Mouse (Mus musculus): ENCODE results near the gene Pes1.

The Pes1 gene

DNA sequence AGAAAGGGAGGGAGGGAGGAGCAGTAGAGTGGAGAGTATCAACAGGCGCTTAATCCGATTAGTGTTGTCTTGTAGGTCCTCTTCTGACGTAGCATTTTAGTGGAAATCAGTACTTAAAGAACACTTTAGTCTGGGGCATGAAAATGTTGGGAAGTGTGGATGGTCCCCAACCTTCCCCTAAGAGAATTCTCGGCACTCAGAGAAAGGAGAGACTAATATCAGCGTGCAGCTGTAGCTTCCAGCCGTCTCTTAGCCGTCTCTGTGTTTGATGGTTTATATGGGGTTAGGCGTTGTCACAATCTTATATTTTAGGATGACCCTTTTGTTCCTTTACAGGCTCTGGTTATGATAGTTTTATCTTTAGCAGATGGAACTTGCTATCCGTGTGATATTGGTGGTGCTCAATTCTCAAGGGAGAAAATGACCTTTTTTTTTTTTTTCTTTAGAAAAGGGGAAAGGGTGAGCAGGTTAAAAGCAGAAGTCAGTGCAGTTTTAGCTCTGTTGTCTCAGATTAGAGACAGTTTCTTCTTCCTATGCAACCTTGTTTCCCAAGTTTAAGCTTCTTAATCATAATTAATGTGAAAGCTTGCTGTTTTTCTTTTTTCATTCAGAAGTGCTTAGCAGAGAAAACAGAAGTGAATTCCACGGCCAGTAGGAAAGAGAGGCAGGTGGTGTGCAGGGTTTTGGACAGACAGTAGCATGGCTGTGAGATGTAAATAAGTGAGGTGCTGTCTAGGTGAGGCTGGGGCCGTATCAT, 819 bp downstream of the Pes1 start:
- DNase-seq (ENCODE audit: low spot score): no peak

DNA sequence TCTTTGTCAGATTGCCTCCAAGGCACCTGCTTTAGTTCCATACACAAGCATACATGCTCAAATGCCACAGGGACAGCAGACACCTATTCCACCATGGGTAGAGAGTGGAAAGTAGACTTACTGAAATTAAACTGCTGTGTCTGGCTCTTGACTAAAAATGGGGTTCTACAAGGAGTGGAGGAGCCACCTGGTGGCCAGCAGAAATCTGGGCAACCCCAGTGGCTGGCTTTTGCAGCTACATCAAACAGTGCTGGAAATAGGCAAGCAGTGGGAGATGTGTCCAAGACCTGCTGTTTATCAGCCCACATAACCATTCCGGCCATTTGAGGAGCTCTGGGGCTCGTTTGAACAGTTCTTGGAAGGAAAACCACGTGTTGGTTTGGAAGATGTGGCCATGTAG, 6.1 kb downstream of the Pes1 start:
- no peak for DNase-seq (ENCODE audit: low spot score)

DNA sequence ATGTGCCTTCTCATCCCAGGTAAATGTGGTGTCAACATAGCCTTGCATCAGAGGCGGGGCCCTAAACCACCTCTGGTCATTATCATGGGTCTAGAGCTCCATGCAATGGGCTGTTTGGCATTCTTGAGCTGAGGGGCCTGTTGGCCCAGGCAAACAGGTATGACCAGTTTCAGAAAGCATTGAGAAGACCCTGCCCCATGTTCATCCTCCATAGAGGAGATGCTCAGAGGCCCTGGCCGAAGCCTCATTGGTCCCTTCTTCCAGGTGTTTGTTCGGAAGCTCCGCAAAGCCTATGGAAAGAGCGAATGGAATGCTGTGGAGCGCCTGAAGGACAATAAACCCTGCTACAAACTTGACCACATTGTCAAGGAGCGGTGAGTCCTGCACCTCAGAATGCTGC, 6.6 kb downstream of the Pes1 start:
- DNase-seq (ENCODE audit: low spot score): no peak

DNA sequence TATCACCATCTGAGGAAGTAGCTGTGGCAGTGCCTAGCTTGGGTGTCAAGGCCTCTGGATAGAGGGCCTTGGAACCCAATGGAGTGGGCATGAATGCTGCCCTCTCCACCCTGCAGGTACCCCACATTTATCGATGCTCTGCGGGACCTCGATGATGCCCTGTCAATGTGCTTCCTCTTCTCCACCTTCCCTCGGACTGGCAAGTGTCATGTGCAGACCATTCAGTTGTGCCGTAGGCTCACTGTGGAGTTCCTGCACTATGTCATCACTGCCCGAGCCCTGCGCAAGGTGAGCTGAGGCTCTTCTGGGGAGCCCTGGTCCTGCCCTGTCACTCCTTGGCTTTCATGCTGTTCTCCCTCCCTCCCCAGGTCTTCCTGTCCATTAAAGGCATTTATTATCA, 9.3 kb downstream of the Pes1 start:
- DNase-seq (ENCODE audit: low spot score): no peak

DNA sequence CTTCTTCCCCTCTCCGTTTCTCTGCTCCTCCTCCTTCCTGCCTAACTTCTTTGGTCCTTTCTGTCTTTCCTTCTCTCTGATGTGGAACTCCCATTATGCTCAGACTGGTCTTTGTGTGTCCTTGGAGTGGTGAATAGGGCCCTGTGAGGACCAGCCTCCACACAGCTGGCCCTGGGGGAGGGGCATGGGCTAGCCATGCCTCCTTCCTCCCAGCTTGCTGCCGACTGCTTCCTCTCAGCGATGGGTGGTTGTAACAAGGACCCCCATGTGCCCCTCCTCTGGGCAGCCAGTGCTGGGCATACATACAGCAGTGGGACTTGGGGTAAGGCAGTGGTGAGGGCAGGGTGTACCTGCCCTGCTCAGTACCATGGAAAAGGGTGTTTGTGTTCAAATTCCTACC, 10.5 kb downstream of the Pes1 start:
- DNase-seq (ENCODE audit: low spot score): no peak

DNA sequence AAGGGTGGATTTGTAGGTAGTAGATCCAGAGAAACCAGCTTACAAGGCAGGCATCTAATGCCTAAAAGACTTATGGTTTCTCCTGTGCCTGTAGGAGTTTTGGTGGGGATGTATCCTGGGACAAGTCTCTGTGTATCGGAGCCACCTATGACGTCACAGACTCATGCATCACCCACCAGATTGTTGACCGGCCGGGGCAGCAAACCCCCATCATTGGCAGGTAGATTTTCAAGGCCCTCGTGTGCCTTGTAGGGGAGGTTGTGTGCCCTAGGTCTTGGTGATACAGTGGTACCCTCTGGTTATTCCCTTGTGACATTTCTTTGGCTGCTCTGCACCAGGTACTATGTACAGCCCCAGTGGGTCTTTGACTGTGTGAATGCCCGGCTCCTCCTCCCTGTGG, 12.9 kb downstream of the Pes1 start, which contains the start of gene 4930556J24Rik:
Gene 4930556J24Rik, minus strand, starts transcription at position 101 of the 400 bp plus-strand sequence.
- no peak for DNase-seq (ENCODE audit: low spot score)

DNA sequence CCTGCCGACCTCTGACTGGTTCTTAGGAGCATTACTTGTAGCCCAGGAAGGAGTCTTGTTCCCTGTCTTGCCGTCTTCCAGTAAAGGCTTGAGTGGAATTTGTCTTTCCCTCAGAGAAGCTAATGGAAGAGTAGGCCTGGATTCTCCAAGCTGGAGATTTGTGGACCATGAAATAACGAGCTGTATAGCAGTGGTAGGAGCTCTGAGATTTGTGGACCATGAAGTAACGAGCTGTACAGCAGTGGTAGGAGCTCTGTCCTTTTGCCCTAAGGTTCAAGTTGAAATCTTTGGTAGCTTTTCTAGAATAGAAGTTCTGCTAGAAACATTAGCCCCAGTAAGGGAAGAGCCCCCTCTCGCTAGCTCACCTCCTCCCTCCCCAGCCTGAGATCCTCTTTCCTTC, 14.6 kb downstream of the Pes1 start:
- no peak for DNase-seq (ENCODE audit: low spot score)

DNA sequence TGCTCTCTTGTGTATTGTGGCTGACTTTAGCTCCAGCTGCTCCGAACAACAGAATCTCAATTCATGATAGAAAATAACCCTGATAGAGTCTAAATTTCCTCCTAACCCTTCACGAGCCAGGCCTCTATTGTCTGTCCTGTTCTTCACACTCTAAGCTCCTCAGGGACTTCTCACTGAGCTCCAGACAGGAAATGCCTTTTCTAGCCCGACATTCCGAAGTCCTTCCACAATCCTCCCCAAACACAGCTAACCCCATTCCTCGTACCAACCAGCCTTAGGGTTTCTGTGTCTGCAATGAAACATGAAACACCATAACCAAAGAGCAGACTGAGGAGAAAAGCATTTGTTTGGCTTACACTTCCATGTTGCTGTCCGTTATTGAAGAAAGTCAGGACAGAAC, 17.8 kb downstream of the Pes1 start:
- peak; percentile 15 for DNase-seq (ENCODE audit: low spot score)

DNA sequence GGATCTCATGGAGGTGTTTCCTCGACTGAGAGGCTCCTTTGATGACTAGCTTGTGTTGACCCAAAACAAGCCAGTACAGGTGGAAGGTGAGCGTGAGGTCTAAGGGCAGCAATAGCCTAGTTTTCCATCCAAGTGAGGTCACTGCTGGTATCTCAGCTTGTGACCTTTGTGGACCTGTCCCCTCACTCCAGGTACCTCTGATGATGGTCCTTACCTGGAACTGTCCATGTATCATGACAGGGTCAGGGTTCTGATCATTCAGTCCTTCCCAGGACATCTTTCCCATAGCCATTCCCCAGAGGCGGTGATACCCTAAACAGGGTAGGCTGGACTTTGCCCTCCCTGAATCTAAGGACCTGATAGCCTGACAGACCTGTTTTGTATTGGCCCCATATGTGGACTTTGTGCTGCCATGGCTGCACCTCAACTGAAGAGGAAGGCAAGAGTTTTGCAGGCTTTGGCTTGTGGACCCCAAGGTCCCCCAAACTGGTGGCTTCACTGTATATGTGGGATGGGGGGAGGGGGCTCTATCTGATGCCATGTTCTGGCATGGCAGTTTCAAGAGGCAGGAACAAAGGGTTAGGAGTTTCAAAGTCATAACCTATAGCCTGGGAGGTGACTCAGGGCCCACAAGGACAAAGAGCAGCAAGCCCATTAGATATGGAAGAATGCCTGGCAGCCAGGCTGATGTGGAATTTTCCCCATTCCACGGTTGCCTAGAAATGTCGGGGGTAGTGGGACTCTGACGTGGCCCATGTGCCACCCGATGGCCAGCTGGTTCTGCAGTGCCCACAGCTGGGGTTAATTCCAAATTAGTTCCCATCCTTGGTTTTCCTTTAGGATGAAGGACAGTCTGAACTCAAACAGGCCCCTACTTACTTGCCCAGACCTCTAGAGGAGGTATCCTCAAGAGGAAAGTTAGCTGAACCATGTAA, 18.8 kb downstream of the Pes1 start:
- peak; percentile 7 for DNase-seq (ENCODE audit: low spot score)

DNA sequence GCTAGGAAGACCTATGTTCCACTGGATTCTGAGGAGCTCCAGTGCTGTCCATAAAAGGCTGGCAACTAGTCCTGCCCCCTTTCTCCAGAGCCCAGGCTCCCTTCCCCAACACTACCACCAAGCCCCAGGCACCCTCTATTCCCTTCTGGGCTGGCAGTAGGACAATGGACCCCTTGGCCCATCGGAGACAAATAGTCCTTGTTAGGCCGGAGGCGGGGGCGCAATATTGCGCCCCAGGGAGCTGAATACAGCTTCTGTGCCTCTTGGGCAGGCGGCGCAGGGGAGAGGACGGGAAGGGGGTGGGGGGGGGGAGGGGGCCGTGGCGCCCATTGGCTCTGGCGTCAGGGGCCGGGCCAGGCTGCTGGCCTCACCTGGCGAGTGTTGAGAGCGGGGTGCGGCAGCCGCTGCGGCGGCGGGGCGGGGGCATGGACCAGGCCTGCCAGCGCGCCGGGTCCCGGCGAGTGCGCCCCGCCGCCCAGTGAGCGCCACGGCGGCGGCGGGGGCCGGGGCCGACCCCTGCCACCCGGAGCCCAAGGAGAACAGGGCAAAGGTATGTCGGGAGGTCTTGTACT, 19.6 kb downstream of the Pes1 start, which contains the start of gene Gal3st1:
Gene Gal3st1, plus strand, starts transcription at position 346 of the 572 bp plus-strand sequence.
- peak; percentile 8 for DNase-seq (ENCODE audit: low spot score)

DNA sequence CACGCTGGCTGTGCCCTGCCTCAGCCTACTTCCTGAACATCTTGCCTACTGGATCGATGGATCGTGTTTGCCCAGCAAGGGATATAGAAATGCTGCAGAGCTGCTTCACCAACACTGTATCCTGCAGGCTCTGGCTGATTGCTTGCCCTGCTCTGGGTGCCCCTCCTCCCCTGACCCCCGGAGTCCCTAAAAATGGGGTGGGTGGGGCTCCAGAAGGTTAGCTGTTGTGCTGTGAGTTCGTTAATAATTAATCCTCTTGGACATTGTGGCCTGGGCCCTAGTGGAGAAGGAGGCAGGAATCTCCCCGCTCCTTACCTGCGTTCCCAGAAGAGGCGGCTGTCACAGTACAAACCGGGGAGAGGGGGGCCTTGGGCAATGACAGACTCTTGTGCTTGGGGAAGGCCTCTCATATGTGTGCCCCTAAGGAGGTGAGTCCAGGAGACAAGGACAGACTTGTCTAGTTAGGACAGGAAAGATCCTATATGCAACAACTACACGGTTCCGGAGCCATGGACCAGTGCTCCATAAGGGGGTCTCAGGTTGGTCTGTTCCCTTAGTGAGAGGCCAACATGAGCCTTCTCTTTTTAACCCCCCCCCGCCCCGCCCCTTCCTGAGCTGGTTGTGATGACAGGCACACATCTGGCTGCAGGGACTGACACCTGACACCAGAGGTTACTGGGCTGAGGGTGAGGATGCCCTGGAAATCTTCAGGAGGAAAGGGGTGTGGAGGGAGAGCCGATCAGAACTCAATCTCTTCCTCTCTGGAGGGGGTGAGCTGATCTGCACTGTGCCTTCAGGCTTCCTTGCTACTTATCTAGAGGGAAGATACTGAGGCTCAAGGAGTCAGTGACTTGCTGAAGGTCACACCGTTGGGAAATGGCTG, 20.3 kb downstream of the Pes1 start:
- peak; percentile 42 for DNase-seq (ENCODE audit: low spot score)

DNA sequence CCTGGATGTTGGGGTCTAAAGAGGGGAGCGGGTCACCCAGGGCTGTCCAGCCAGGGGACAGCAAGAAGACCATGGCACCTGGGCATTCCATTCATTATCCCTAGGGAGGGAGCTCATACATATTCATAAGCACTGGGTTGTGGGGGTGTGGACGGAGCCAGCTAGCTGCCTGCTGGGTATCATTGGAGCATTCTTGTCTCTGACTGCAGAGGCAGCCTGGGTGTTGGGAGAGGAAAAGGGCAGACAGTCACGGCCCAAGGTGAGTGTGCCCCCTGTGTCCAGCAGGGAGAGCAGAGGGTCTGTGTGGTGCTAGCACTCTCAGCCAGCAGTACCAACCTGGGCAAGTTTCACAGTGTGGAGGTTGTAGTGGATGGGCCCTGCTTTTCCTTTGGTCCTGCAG, 26.0 kb downstream of the Pes1 start:
- no peak for DNase-seq (ENCODE audit: low spot score)

DNA sequence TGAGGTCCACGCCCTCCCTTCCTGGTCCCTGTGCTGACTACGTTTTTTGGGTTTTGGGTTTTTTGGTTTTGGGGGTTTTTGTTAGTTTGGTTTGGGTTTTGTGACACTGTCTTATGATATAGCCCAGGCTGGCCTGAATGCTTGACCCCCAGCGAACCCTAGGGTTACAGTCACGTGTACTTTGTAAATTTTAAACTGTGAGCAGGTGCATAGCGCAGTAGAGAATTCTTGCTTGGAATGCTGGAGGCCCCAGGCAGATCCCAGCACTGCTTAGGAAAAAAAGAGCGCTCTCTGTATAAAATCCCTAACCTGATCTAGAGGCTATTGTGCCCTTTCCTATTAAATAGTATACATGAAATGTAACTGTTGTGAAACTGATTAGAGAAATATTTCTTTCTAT, 29.4 kb downstream of the Pes1 start:
- DNase-seq (ENCODE audit: low spot score): no peak

DNA sequence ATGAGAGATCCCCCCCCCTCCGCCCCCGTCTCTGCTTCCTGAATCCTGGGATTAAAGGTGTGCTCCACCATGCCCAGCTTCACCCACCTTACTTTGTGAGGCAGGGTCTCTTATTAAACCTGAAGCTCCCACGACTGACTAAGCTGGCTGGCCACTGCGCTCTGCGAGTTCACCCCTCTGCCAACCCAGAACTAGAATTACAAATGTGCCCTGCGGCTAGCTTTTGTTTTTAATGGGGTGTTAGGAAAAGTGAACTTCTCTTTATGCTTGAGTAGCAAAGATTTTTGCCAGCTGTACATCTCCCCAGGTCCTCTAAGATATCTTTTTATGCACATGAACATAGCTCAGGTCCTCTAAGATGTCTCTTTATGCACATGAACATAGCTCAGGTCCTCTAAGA, 30.1 kb downstream of the Pes1 start:
- no peak for DNase-seq (ENCODE audit: low spot score)

DNA sequence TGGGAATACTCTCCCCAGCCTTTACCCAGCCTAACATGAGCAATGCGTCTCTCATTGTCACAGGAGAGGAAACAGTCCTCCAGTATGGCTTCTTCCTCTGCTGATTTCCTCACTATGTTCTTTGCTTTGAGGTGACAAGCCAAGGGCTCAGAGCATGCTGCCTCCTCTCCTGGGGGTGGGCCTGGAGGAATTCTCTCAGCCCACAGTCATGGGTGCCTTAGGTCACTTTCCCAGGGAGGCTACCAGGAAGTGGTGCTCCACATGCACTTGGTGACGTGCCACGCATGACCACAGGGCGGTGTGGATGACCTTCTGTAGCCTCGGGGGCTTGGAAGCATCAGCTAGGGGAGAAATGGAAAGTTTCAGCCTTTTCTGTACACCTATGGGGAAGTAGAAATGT, 31.7 kb downstream of the Pes1 start:
- no peak for DNase-seq (ENCODE audit: low spot score)

DNA sequence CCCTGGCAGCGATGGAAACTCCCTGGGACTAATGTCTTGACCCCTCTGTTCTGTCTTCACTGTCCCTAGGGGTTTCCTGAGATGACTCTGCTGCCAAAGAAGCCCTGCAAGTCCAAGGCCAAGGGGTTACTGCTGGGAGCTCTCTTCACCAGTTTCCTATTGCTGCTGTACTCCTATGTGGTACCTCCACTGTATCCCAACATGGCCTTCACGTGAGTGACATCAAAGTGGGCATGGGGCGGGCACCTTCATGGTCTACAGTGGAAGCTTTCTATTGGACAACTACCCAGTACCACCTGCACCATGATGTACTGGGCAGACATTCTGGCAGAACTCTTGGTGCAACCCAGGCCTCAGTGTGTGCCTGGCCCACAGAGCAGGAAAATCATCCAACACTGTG, 33.1 kb downstream of the Pes1 start:
- DNase-seq (ENCODE audit: low spot score): no peak

DNA sequence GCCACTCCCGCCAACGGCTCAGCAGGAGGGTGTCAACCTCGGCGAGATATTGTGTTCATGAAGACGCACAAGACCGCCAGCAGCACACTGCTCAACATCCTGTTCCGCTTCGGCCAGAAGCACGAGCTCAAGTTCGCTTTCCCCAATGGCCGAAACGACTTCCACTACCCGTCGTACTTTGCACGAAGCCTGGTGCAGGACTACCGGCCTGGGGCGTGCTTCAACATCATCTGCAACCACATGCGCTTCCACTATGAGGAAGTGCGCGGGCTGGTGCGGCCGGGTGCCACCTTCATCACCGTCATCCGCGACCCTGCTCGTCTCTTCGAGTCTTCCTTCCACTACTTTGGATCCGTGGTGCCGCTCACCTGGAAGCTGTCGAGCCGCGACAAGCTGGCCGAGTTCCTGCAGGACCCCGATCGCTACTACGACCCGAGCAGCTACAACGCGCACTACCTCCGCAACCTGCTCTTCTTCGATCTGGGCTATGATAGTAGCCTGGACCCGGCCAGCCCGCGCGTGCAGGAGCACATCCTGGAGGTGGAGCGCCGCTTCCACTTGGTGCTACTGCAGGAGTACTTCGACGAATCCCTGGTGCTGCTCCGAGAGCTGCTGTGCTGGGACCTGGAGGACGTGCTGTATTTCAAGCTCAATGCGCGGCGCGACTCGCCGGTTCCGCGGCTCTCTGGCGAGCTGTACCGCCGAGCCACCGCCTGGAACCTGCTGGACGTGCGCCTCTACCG, 34.4 kb downstream of the Pes1 start:
- DNase-seq (ENCODE audit: low spot score): peak; percentile 46

DNA sequence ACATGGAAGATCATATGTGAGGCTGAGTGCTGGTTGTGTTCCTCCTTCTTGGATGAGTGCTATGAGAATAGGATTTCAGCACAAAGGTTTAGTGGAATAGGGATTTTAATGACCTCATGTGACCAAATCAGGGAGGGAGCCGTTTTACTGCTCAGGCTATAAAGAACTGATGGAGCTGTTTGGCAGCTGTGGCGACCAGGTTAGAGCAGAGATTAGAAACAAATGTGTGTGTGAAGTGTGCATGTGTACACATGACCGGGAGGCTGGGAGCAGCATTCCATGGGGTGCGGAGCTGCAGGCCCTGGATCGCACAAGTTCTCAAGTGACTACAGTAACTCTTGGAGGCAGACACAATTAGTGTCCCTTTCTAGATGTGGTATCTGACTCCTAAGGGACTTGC, 35.8 kb downstream of the Pes1 start:
- no peak for DNase-seq (ENCODE audit: low spot score)

DNA sequence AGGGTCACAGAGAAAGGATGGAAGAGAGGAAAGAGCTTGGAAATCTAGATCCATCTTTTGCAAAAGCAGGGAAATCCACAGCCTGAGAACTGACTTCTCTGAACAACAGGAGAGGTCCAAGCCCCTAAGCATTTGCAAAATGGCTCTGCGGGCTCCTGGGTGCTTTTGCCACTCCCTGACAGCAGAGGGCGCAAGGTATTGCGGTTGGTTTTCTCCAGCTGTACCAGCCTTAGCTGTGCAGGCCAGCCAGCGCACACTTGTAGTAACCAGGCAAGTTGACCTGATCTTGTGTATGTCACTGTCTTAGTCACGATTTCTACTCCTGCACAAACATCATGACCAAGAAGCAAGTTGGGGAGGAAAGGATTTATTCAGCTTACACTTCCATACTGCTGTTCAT, 37.8 kb downstream of the Pes1 start:
- peak; percentile 80 for DNase-seq (ENCODE audit: low spot score)

DNA sequence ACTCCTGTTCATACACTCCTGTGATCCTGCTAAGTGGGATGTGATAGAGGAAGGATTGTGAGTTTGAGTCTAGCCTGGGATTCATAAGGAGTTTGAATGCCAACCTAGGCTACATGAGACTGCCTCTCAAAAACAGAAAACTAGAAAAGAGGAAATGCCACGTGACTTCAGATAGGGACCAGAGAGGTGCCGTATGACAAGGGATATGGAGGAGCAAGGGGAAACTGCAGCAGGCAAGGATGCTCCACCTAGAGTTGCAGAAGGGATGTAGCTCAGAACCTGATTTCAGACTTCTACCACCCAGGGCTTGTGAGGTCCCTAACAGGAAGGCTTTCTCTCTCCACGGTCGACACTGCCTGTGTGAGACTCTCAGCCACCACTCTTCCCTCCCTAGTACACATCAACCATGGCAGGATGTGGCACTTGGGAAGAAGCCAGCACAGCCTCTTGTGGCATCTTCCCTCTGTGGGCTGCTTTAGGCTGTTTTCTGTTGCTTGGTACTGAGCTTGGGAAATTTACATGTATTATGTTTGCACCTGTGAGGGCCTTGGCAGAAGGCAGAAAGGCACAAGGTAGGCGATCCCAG, 41.5 kb downstream of the Pes1 start:
- DNase-seq (ENCODE audit: low spot score): no peak

DNA sequence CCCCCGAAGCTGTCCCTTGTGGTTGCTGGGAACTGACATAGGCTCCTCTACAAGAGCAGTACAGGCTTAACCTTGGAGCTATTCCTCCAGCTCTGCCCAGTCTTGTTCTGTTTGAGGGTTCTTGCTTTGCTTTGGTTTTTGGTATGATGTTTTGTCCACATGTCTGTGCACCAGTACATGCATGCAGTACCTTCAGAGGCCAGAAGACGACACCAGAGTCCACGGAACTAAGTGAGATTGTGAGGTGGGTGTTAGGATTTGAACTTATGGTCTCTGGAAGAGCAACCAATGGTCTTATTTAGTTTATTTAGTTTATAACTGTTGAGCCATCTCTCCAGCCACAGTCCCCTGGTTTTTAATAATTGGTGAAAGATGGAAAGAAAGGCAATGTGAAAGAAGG, 42.7 kb downstream of the Pes1 start:
- DNase-seq (ENCODE audit: low spot score): no peak
